Mouse (Mus musculus) kidney, adult 2 months (tissue): ENCODE data around the gene Dpp6. TPM values are rescaled to one million over a fixed set of nuclear protein-coding genes. Genes with fewer than 3 reads are reported as not detected.

ENCODE experiments used
- DNase-seq: peaks from one replicate; pipeline ENCODE4 v3.0.0; 2021
- H3K27ac ChIP-seq: fragments of 200-500 bp; 2 replicates; pipeline ENCODE4 v1.5.1; 2012; ENCODE audit warnings: low read depth, low read length, control low read depth, inconsistent platforms; ENCODE audit not compliant: insufficient read depth
- H3K27me3 ChIP-seq: fragments of 200-500 bp; replicated peaks from 2 replicates; pipeline ENCODE4 v1.6.1; 2012; ENCODE audit warnings: mild to moderate bottlenecking, moderate library complexity, low read length, inconsistent platforms; ENCODE audit not compliant: control insufficient read depth, insufficient read depth
- H3K36me3 ChIP-seq: fragments of 200-500 bp; 2 replicates; pipeline ENCODE4 v1.6.1; 2012; ENCODE audit warnings: mild to moderate bottlenecking, moderate library complexity, low read length, inconsistent platforms; ENCODE audit not compliant: control insufficient read depth, insufficient read depth
- H3K4me1 ChIP-seq: fragments of 200-500 bp; 2 replicates; pipeline ENCODE4 v1.6.1; 2011; ENCODE audit warnings: low read length; ENCODE audit not compliant: control insufficient read depth, insufficient read depth
- H3K4me3 ChIP-seq: fragments of 200-500 bp; 2 replicates; pipeline ENCODE4 v1.5.1; 2011; ENCODE audit warnings: mild to moderate bottlenecking, low read depth, low read length, control low read depth; ENCODE audit not compliant: insufficient read depth
- CTCF ChIP-seq: fragments of 200-500 bp; conservative IDR thresholded peaks from 2 replicates; pipeline ENCODE4 v1.5.1; 2011; ENCODE audit warnings: low read depth, mild to moderate bottlenecking, control low read depth, low read length, moderate library complexity, mixed read lengths; ENCODE audit not compliant: insufficient read depth, insufficient read length
- POLR2A ChIP-seq: fragments of 200-500 bp; IDR thresholded peaks from one replicate; pipeline ENCODE4 v1.6.1; 2011; ENCODE audit warnings: low read depth, low read length, control low read depth
- whole genome bisulfite sequencing: fragments of 180-500 bp; shearing (Covaris S2); methylation state at CpG from one replicate; pipeline ENCODE4 v1.1.7; 2018; 5-methylcytosine and 5-hydroxymethylcytosine counted together
- polyA plus RNA-seq: library from polyadenylated mRNA; depleted of rRNA; stranded (reverse); fragments of >200 nt; gene quantifications from 2 replicates; pipeline ENCODE4 v1.2.3, GENCODE M21; 2012

Gene Dpp6
- polyA plus RNA-seq, 1 experiment, result 0.61 TPM

DNA sequence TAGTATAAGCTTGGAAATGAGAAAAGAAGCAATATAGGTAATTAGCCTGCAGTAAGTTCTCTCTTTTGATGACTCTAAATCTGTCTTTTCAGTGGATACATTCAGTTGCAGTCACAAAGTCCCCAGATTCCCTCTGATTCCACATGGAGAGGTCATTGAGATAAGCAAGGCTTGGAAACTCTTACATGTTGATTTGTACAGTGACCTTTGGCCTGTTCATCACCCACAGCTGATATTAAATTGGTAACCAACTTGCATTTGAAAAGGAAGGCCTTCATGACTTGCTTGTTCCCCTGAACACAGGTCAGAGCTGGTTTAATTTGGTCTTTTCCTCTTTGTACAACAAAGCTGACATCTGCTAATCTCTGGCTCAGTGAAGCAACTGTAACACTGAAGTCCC, 434.4 kb downstream of the Dpp6 start:
- no peak overlapping the region for H3K4me3 ChIP-seq
- no peaks in the 10 kb centered on the region for H3K27me3 ChIP-seq
- H3K4me1 ChIP-seq, result no peaks in the 10 kb centered on the region
- no peaks in the 10 kb centered on the region for H3K36me3 ChIP-seq
- no peak for DNase-seq
- H3K27ac ChIP-seq, result no peak overlapping the region
- TF ChIP-seq CTCF (no peak), POLR2A (no peak)

DNA sequence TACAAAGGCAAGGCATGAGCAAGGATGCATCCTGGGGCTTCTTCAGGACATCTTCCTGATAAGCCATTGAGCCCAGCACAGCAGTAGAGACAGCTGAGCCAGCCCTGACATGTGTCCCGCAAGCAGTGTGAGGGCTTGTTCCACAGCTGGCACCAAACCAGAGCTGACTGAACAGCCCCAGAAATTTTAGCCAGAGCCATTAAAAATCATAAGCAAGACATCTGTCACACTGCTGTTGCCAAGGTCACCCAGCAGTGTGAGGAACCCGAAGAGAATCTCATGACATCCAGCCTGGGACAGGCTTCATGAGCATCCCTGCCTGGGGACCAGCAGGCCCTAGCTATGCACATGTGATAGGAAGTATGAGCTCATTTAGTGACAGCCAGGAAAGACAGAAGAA, 438.2 kb downstream of the Dpp6 start:
- no peak for DNase-seq
- no peaks in the 10 kb centered on the region for H3K27me3 ChIP-seq
- no peak overlapping the region for H3K4me3 ChIP-seq
- TF ChIP-seq POLR2A (no peak), CTCF (no peak)
- no peaks in the 10 kb centered on the region for H3K4me1 ChIP-seq
- H3K27ac ChIP-seq, result no peak overlapping the region
- 86% methylated on average over 2 of the region's 2 CpGs for WGBS
- H3K36me3 ChIP-seq, result no peaks in the 10 kb centered on the region

DNA sequence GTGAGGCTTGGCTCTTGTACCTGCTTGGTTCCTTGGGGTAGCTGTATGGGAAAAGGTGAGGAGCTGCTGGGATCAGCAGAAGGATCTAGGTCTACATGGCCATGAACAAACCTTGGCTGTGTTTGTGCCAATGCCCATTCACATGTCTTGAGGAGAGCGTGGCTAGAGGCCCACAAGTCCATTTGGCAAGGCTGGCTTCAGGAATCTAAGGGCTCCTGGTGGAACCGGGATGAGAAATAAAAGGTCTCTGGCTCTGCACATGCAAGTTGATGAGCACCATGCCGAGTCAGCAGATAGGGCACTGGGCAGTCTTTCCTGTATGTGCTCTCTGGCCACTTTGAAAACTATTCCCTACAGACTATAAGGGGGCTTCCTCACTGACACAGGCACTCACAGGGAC, 441.6 kb downstream of the Dpp6 start:
- TF ChIP-seq POLR2A (no peak), CTCF (no peak)
- DNase-seq, result no peak
- no peaks in the 10 kb centered on the region for H3K27me3 ChIP-seq
- no peak overlapping the region for H3K27ac ChIP-seq
- H3K4me1 ChIP-seq, result no peaks in the 10 kb centered on the region
- H3K4me3 ChIP-seq, result no peak overlapping the region
- no peaks in the 10 kb centered on the region for H3K36me3 ChIP-seq
- 87% methylated on average over 3 of the region's 3 CpGs for WGBS

DNA sequence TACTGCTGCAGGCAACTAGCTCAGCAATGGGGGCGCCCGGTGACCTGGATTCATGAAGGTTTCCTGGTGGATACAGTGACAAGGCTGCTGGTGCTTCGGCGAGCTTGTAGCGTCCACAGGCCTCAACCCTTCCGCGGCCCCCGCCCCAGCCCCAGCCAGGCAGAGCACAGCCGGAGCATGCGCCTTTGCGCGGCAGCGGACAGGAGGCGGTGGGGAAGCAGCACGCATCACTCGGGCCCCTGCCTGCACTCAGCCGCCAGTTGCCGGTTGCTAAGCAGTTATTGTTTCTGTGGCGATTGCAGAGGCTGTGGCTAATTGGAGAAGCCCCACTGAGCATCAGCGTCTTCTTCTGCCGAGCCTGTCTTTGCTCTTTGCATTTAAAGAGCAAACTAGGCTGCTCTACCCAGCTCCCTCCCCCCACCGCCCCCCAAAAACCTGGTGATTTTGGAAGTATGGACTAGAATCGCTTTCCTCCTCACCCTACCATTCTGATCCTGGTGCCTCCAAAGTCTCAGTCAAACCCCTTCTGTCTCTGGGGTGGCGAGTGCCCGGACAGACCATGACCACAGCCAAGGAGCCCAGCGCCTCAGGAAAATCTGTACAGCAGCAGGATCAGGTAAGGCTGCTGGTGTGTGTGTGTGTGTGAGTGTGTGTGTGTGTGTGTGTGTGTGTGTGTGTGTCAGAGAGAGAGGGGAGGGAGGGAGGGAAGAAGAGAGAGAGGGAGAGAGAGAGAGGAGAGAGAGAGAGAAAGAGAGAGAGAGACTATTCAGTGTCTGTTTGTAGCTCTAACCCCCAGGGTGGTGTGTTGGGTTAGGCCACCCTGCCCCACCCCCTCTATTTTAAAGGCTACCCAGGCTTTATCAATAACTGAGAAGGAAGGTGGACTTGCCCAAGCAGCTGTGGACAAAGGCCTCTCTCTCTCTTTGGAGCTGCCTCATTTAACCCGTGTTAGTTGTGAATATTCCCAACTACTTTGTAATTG, 445.0 kb downstream of the Dpp6 start:
- 11% methylated on average over 27 of the region's 27 CpGs for WGBS

DNA sequence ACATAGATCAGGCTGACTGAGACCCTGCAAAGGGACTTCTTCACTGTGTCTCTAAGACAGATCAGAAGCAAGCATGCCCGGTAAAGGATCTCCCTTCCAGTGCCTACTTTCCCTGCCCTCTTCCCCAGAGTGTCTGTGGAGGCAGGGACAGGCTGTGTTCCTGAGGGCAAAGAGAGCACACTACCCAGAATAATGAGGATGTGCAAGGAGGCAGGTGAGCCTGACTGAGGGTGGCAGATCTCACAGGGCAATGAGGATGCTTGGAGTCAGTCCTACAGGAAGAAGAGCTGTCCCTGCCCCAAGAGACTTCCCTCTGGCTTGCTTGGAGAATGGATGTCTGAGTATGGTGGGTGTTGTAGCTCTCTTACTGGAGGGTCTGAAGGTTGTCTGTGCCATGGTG, 445.7 kb downstream of the Dpp6 start:
- Histone ChIP-seq H3K27me3 (no peaks in the 10 kb centered on the region), H3K36me3 (no peaks in the 10 kb centered on the region), H3K27ac (no peak overlapping the region), H3K4me3 (no peak overlapping the region), H3K4me1 (no peaks in the 10 kb centered on the region)
- DNase-seq, result no peak
- WGBS, result 71% methylated on average over 1 of the region's 1 CpGs
- TF ChIP-seq CTCF, result no peak
- TF ChIP-seq POLR2A, result no peak

More for the DNA sequence above, 445.0 kb downstream of the Dpp6 start:
- H3K27me3 ChIP-seq, result no peaks in the 10 kb centered on the region
- no peak overlapping the region for H3K27ac ChIP-seq
- no peaks in the 10 kb centered on the region for H3K4me1 ChIP-seq
- H3K36me3 ChIP-seq, result no peaks in the 10 kb centered on the region
- no peak overlapping the region for H3K4me3 ChIP-seq
- DNase-seq, result no peak
- TF ChIP-seq CTCF (no peak), POLR2A (no peak)

DNA sequence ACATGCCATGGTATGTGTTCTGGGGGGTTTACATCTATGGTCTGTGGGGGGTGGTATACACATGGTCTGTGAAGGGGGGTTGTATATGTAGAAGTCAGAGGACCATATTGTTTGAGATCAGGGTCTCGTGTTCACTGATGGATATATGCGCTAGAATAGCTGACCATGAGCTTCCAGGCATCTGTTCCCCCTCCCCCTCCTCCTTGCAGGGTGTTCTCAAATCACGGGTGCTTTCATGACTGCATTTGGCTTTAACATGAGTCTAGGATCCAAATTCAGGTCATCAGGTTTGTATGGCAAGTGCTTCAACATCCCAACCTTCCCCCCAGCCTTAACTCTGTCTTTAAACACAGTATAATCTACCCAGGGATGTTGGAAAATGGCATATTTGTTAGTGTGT, 448.3 kb downstream of the Dpp6 start:
- TF ChIP-seq POLR2A (no peak), CTCF (no peak)
- no peak overlapping the region for H3K27ac ChIP-seq
- DNase-seq, result no peak
- no peak overlapping the region for H3K4me3 ChIP-seq
- no peaks in the 10 kb centered on the region for H3K4me1 ChIP-seq
- H3K36me3 ChIP-seq, result no peaks in the 10 kb centered on the region
- no peaks in the 10 kb centered on the region for H3K27me3 ChIP-seq
- 73% methylated on average over 3 of the region's 3 CpGs for WGBS

DNA sequence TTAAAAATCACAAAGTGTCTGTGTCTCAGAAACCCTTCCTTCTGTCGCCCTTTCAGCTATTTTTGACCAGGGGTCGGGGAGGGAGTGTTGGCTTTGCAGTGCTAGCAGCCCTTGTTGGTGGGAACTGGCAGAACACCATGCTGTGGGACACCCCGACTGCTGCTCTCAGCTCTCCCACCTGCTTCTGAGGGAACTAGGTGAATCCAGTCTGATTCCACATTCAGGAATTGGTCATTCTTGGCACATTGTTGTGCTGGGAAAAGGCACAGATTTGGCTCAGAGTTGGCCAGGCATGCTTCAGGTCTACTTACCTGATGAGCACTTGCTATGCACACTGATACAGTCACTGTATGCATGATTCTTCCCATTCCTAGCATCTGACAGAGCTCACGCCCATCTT, 454.3 kb downstream of the Dpp6 start:
- Histone ChIP-seq H3K36me3 (no peaks in the 10 kb centered on the region), H3K4me1 (no peaks in the 10 kb centered on the region), H3K4me3 (no peak overlapping the region), H3K27ac (no peak overlapping the region), H3K27me3 (no peaks in the 10 kb centered on the region)
- 75% methylated on average over 4 of the region's 4 CpGs for WGBS
- TF ChIP-seq CTCF (no peak), POLR2A (no peak)
- DNase-seq, result no peak
